Mouse (Mus musculus): Measurements from ENCODE around the gene Nlgn1. TPM values are rescaled to one million over a fixed set of nuclear protein-coding genes. Genes with fewer than 3 reads are reported as not detected.

Nlgn1 gene
- polyA plus RNA-seq, 1 experiment from 2014 or later, result 1.9 TPM

DNA sequence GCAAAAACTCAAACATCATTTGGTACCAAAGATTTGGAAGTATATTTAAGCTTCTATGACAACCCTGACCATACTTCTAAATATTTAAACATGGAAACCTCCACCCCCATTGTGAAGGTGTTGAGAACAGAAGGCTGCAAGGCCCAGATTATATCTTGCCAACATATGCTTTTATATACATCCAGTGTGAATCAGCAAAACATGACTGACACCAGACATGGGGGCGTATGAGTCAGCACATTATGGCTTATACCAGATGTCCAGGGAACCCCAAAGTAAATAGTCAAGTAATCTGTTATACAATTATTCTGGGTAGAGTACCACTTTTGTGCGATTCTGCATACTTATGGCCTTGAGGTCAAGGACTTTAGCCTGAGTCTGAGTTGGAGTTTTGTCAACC lies 102.3 kb downstream of the Nlgn1 start:
- H3K36me3 ChIP-seq (replicated peaks; ENCODE audit: control insufficient read depth, insufficient read depth, low read depth, low read length), result no peaks in the 10 kb centered on the region
- no peaks in the 10 kb centered on the region for H3K9me3 ChIP-seq (replicated peaks; ENCODE audit: control insufficient read depth, low read length)
- no peak for DNase-seq (ENCODE audit: low spot score)
- no peaks in the 10 kb centered on the region for H3K4me1 ChIP-seq (ENCODE audit: control insufficient read depth, insufficient read depth, low read length)
- 88% methylated on average over 2 of the region's 2 CpGs for WGBS
- no peak overlapping the region for H3K4me3 ChIP-seq (ENCODE audit: low read depth, low read length)
- ATAC-seq (replicated peaks; ENCODE audit: insufficient number of reproducible peaks, low FRiP score, low TSS enrichment, low read depth), result no peak
- no peak overlapping the region for H3K4me2 ChIP-seq (ENCODE audit: low read depth, low read length)
- no peak overlapping the region for H3K27ac ChIP-seq (replicated peaks; ENCODE audit: low read depth, low read length)
- H3K27me3 ChIP-seq (ENCODE audit: control insufficient read depth, insufficient read depth, low read length), result no peaks in the 10 kb centered on the region
- no peak overlapping the region for H3K9ac ChIP-seq (replicated peaks; ENCODE audit: low read length)

DNA sequence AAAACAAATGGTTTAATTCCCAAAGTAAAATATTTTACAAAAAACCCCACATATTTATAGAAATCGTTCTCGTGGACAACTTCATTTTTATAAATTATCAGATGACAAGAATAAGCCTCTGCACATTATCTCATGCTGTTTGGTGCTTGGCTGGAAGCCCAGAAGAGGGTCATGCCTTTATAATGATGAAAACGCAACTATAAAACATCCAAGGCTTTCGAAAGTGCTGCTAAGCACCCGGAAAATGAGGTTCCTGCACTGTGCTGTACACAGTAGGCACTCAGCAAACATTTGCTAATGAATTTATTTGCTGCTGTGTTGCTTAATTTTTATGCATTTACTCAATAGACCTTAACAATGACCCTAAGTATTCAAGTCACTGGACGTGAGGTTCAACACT lies 103.4 kb downstream of the Nlgn1 start:
- no peaks in the 10 kb centered on the region for H3K4me1 ChIP-seq (ENCODE audit: control insufficient read depth, insufficient read depth, low read length)
- 83% methylated on average over 6 of the region's 6 CpGs for WGBS

DNA sequence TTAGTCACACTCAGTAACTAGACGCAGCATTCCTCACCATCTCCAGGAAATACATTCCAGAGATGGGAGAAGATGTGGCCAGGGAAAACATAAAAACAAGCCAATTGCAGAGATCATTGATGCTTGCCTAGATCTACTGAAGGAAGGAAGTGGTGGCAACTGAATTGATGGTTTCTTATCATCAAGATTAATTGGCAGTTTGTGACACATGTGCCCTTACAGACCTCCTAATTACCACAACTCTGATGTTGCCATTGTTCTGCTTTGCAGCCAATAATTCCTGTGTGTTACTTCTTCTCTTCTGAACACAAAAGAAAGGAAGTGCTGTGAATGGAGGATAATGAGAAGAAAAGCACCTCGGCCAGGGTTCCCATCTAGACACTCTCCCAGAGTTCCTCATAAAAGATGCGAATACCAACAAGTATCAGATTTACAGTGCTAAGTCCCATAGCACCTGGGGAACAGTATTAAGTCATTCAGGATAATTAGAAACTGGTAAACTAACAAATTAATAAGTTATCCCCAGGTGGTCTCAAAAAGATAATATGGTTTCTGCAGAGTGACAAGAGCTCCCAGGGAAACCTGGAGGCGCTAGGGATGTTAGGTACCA lies 104.0 kb downstream of the Nlgn1 start:
- H3K9ac ChIP-seq (replicated peaks; ENCODE audit: low read length), result no peak overlapping the region
- H3K36me3 ChIP-seq (replicated peaks; ENCODE audit: control insufficient read depth, insufficient read depth, low read depth, low read length), result no peaks in the 10 kb centered on the region
- no peak overlapping the region for H3K27ac ChIP-seq (replicated peaks; ENCODE audit: low read depth, low read length)
- H3K4me3 ChIP-seq (ENCODE audit: low read depth, low read length), result no peak overlapping the region
- 64% methylated on average over 4 of the region's 4 CpGs for WGBS
- no peaks in the 10 kb centered on the region for H3K9me3 ChIP-seq (replicated peaks; ENCODE audit: control insufficient read depth, low read length)
- H3K4me1 ChIP-seq (ENCODE audit: control insufficient read depth, insufficient read depth, low read length), result no peaks in the 10 kb centered on the region
- DNase-seq (ENCODE audit: low spot score) (no peak), ATAC-seq (replicated peaks; ENCODE audit: insufficient number of reproducible peaks, low FRiP score, low TSS enrichment, low read depth) (no peak)
- H3K27me3 ChIP-seq (ENCODE audit: control insufficient read depth, insufficient read depth, low read length), result no peaks in the 10 kb centered on the region
- H3K4me2 ChIP-seq (ENCODE audit: low read depth, low read length), result no peak overlapping the region

More for the DNA sequence above, 103.4 kb downstream of the Nlgn1 start:
- ATAC-seq (replicated peaks; ENCODE audit: insufficient number of reproducible peaks, low FRiP score, low TSS enrichment, low read depth) (no peak), DNase-seq (ENCODE audit: low spot score) (no peak)
- Histone ChIP-seq H3K9ac (replicated peaks; ENCODE audit: low read length) (no peak overlapping the region), H3K4me2 (ENCODE audit: low read depth, low read length) (no peak overlapping the region), H3K9me3 (replicated peaks; ENCODE audit: control insufficient read depth, low read length) (no peaks in the 10 kb centered on the region), H3K27ac (replicated peaks; ENCODE audit: low read depth, low read length) (no peak overlapping the region), H3K36me3 (replicated peaks; ENCODE audit: control insufficient read depth, insufficient read depth, low read depth, low read length) (no peaks in the 10 kb centered on the region), H3K4me3 (ENCODE audit: low read depth, low read length) (no peak overlapping the region), H3K27me3 (ENCODE audit: control insufficient read depth, insufficient read depth, low read length) (no peaks in the 10 kb centered on the region)

DNA sequence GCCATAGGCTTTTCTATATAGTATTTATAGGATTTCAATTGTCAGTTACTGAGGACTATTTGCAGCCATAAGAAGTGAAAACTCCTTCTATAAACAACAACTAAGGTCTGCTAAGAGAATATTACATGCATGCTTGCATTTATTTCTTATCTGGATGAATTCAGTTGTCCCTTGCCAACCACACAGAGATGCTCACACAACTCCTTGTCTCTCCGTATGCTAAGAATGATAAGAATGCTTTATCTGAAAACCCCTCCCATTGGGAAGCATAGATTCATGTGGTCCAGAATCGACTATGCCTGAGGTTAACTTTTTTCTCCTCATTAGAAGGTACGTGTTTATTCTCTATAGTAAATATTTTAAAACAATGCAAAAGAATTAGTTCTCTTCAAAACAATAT lies 108.8 kb downstream of the Nlgn1 start:
- DNase-seq (ENCODE audit: low spot score), result no peak
- WGBS, result 84% methylated on average over 3 of the region's 3 CpGs
- Histone ChIP-seq H3K27me3 (ENCODE audit: control insufficient read depth, insufficient read depth, low read length) (no peaks in the 10 kb centered on the region), H3K4me2 (ENCODE audit: low read depth, low read length) (no peak overlapping the region), H3K4me3 (ENCODE audit: low read depth, low read length) (no peak overlapping the region), H3K4me1 (ENCODE audit: control insufficient read depth, insufficient read depth, low read length) (no peaks in the 10 kb centered on the region), H3K36me3 (replicated peaks; ENCODE audit: control insufficient read depth, insufficient read depth, low read depth, low read length) (no peaks in the 10 kb centered on the region), H3K9me3 (replicated peaks; ENCODE audit: control insufficient read depth, low read length) (no peaks in the 10 kb centered on the region), H3K9ac (replicated peaks; ENCODE audit: low read length) (no peak overlapping the region), H3K27ac (replicated peaks; ENCODE audit: low read depth, low read length) (no peak overlapping the region)
- no peak for ATAC-seq (replicated peaks; ENCODE audit: insufficient number of reproducible peaks, low FRiP score, low TSS enrichment, low read depth)

DNA sequence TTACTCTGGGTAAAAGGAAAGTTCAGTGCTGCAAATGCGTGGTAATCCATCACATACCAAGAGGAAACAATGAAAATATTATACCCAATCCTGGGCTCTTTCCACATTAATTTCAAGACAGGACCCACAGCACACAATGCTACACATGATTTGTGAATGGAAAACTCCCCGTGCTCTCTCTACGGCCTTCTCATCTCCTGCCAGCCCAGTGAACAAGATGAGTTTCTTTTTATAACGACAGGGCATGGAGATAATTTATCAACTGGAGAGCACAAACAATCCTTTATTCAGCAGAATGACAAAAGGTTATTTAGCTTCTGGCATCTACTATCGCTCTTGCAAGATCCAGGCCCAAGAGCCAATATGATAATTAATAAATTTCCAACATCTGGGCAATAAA lies 116.0 kb downstream of the Nlgn1 start:
- no peak for ATAC-seq (replicated peaks; ENCODE audit: insufficient number of reproducible peaks, low FRiP score, low TSS enrichment, low read depth)
- no peaks in the 10 kb centered on the region for H3K36me3 ChIP-seq (replicated peaks; ENCODE audit: control insufficient read depth, insufficient read depth, low read depth, low read length)
- no peaks in the 10 kb centered on the region for H3K4me1 ChIP-seq (ENCODE audit: control insufficient read depth, insufficient read depth, low read length)
- no peak for DNase-seq (ENCODE audit: low spot score)
- H3K9ac ChIP-seq (replicated peaks; ENCODE audit: low read length), result no peak overlapping the region
- WGBS, result 77% methylated on average over 5 of the region's 5 CpGs
- H3K9me3 ChIP-seq (replicated peaks; ENCODE audit: control insufficient read depth, low read length), result no peaks in the 10 kb centered on the region
- no peak overlapping the region for H3K4me2 ChIP-seq (ENCODE audit: low read depth, low read length)
- no peaks in the 10 kb centered on the region for H3K27me3 ChIP-seq (ENCODE audit: control insufficient read depth, insufficient read depth, low read length)
- H3K27ac ChIP-seq (replicated peaks; ENCODE audit: low read depth, low read length), result no peak overlapping the region
- no peak overlapping the region for H3K4me3 ChIP-seq (ENCODE audit: low read depth, low read length)

DNA sequence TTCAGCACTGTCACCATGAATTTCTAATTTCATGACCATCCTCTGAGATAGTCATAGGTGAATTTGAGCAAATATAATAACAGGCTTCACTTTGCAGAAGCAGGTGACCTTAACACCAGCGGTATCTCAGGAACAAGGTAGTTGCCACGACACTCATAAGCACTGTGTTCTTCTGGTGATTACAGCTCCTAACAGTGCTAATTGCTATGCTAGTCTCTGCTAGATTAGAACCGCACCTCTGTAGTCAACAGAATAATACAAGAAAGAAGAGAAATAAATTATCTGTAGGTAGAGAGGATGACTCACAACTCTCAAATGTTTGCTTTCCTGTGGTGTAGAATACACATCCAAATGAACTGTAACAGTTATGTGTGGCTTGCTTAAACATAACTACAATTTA lies 129.6 kb downstream of the Nlgn1 start:
- no peak overlapping the region for H3K27ac ChIP-seq (replicated peaks; ENCODE audit: low read depth, low read length)
- no peak overlapping the region for H3K4me2 ChIP-seq (ENCODE audit: low read depth, low read length)
- no peaks in the 10 kb centered on the region for H3K9me3 ChIP-seq (replicated peaks; ENCODE audit: control insufficient read depth, low read length)
- no peak for ATAC-seq (replicated peaks; ENCODE audit: insufficient number of reproducible peaks, low FRiP score, low TSS enrichment, low read depth)
- no peak for DNase-seq (ENCODE audit: low spot score)
- 88% methylated on average over 3 of the region's 3 CpGs for WGBS
- no peaks in the 10 kb centered on the region for H3K4me1 ChIP-seq (ENCODE audit: control insufficient read depth, insufficient read depth, low read length)
- H3K9ac ChIP-seq (replicated peaks; ENCODE audit: low read length), result no peak overlapping the region
- no peaks in the 10 kb centered on the region for H3K36me3 ChIP-seq (replicated peaks; ENCODE audit: control insufficient read depth, insufficient read depth, low read depth, low read length)
- H3K27me3 ChIP-seq (ENCODE audit: control insufficient read depth, insufficient read depth, low read length), result no peaks in the 10 kb centered on the region
- no peak overlapping the region for H3K4me3 ChIP-seq (ENCODE audit: low read depth, low read length)

DNA sequence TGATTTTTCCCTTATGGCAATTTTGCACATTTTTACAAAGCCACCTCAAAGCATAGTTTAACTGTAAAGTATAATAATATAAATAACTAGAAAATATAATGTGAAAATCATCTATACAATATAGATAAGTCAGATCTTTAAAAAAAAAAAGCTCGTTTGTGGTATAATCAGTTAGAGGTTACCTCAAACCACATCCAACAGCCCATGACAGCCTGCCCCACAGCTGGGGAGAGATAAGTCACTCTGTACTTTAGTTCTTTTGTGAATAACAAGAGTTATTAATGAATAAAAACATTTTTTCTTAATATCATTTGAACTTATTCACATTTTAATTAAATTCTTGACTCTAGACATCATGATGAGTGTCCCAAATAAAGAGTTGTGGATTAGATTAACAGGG lies 130.8 kb downstream of the Nlgn1 start:
- no peaks in the 10 kb centered on the region for H3K9me3 ChIP-seq (replicated peaks; ENCODE audit: control insufficient read depth, low read length)
- WGBS, result 59% methylated on average over 1 of the region's 1 CpGs
- no peak overlapping the region for H3K4me2 ChIP-seq (ENCODE audit: low read depth, low read length)
- H3K27me3 ChIP-seq (ENCODE audit: control insufficient read depth, insufficient read depth, low read length), result no peaks in the 10 kb centered on the region
- H3K4me3 ChIP-seq (ENCODE audit: low read depth, low read length), result no peak overlapping the region
- no peak overlapping the region for H3K27ac ChIP-seq (replicated peaks; ENCODE audit: low read depth, low read length)
- ATAC-seq (replicated peaks; ENCODE audit: insufficient number of reproducible peaks, low FRiP score, low TSS enrichment, low read depth) (no peak), DNase-seq (ENCODE audit: low spot score) (no peak)
- no peaks in the 10 kb centered on the region for H3K36me3 ChIP-seq (replicated peaks; ENCODE audit: control insufficient read depth, insufficient read depth, low read depth, low read length)
- H3K9ac ChIP-seq (replicated peaks; ENCODE audit: low read length), result no peak overlapping the region
- no peaks in the 10 kb centered on the region for H3K4me1 ChIP-seq (ENCODE audit: control insufficient read depth, insufficient read depth, low read length)

DNA sequence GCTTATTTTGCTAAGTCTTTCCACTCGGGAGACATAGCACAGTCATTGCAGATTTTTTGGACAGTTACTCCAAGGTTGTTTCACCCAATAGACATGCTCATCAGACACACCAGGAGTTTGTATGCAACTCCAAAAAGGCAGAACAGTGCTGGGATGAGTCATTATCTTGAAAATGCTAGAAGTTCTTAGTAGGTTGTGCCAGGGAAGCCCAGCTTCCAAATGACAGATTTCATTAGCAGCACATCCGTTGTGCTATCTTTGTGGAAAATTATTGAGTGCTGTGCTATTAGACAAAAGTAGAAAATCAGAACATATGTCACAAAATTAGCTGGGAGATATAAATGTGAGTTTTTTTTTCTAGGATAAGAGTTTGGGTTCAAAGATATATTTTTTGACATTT lies 137.3 kb downstream of the Nlgn1 start:
- Histone ChIP-seq H3K27ac (replicated peaks; ENCODE audit: low read depth, low read length) (no peak overlapping the region), H3K9me3 (replicated peaks; ENCODE audit: control insufficient read depth, low read length) (no peaks in the 10 kb centered on the region), H3K4me1 (ENCODE audit: control insufficient read depth, insufficient read depth, low read length) (no peaks in the 10 kb centered on the region), H3K4me3 (ENCODE audit: low read depth, low read length) (no peak overlapping the region), H3K36me3 (replicated peaks; ENCODE audit: control insufficient read depth, insufficient read depth, low read depth, low read length) (no peaks in the 10 kb centered on the region), H3K4me2 (ENCODE audit: low read depth, low read length) (no peak overlapping the region), H3K9ac (replicated peaks; ENCODE audit: low read length) (no peak overlapping the region), H3K27me3 (ENCODE audit: control insufficient read depth, insufficient read depth, low read length) (no peaks in the 10 kb centered on the region)
- no peak for ATAC-seq (replicated peaks; ENCODE audit: insufficient number of reproducible peaks, low FRiP score, low TSS enrichment, low read depth)
- no peak for DNase-seq (ENCODE audit: low spot score)
- WGBS, result 83% methylated on average over 2 of the region's 2 CpGs

Data from embryonic facial prominence, embryonic 11.5 days (tissue).